Mouse (Mus musculus) activated CD4-positive, CD25-positive, alpha-beta regulatory T cell, adult 4 months (primary cell): ENCODE data around the gene Itih1. TPM values are rescaled to one million over a fixed set of nuclear protein-coding genes. Genes with fewer than 3 reads are reported as not detected.

ENCODE experiments used
- ATAC-seq: one replicate; pipeline ENCODE4 v1.8.0; 2017
- polyA plus RNA-seq, 2 experiments: library from polyadenylated mRNA; unstranded; fragments of 100-300 nt; shearing (Covaris generic); gene quantifications; one replicate each; pipeline ENCODE4 v1.2.1; 2017

Gene Itih1
- polyA plus RNA-seq, 2 experiments from 2014 or later: not detected

DNA sequence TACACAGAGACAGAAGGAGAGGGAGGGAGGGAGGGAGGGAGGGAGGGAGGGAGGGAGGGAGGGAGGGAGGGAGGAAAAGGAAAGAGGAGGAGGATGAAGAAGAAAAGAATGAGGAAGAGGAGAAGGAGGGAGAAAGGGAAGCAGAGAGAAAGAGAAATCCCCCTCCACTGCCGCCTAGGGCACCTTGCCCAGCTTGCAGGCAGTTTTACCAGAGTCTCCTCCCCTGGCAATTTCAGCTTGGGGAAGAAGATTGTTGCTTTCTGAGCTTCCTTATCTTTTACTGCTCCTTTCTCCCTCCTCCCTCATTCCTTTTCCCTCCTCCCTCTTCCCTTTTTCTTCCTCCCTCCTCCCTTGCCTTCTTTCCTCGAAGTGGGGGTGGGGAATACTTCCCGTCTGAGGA is 40.1 kb downstream of the Itih1 start:
- ATAC-seq: no peak

- no peak for ATAC-seq
Measured at GRCm38 (mm10) chr14:30902628-30903027, 40.5 kb downstream of the Itih1 start.

DNA sequence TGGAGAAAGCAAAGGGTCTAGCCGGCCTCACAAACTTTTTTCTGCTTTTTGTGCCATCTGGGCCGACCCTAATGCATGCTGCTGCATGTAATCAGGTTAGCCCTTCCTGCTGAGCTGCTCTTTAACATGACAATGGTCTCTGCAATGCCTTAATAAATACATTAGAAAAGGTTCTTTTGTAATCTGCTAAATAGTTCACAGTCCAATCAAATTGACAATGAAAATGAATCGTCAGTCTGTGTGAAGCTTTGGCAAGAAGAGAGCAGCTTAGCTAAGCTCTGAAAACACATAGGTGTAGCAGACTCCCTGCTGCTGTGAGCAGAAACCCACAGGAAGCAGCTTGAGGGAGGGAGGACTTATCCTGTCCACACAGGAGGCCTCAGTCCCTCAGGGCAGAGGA is 43.1 kb downstream of the Itih1 start:
- ATAC-seq: no peak

DNA sequence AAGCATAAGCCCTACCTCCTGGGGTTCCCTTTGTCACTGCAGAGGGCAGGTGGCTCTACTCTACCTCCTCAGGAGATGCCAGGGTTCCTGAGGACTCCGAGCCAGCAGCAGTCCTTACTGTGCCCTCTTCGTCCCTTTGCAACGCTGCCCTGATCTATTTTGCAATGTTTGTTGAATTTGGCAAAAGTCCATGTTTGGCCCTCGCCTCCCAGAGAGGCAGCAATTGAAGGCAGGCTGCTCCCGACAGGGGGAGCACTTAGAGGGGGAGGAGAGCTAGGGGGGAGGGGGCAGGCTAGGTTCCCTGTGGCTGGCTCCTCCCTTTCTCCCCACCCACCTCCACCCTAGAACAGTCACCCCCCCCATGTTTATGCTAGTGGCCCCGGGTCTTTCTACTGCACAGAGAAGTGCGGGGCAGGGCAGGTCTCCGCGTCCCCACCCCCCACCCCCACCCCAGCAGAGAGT is 54.8 kb downstream of the Itih1 start:
- no peak for ATAC-seq

- no peak for ATAC-seq
Measured at GRCm38 (mm10) chr14:30886204-30886603, 56.9 kb downstream of the Itih1 start, which contains the start of gene Itih4. Itih4 (plus strand) TSS chr14:30886476.

DNA sequence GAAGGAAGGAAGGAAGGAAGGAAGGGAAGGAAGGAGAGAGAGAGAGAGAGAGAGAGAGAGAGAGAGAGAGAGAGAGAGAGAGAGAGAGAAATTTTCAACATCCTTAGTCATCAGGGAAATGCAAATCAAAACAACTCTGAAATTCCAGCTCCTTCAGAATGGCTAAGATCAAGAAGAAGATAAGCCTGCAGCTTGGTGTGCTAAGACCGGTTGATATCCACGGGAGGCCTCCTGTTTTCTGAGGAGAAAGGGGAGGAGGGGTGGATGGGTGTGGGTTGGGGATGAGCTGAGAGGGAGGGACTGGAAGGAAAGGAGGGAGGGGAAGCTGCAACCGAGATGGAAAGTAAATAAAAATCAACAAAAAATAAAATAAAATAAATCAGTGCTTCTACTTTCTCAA is 57.8 kb downstream of the Itih1 start:
- no peak for ATAC-seq

- ATAC-seq: no peak
Measured at GRCm38 (mm10) chr14:30881718-30882108, 61.4 kb downstream of the Itih1 start.

GRCm38 (mm10) chr14:30880811-30881717 is 62.0 kb downstream of the Itih1 start:
- no peak for ATAC-seq

DNA sequence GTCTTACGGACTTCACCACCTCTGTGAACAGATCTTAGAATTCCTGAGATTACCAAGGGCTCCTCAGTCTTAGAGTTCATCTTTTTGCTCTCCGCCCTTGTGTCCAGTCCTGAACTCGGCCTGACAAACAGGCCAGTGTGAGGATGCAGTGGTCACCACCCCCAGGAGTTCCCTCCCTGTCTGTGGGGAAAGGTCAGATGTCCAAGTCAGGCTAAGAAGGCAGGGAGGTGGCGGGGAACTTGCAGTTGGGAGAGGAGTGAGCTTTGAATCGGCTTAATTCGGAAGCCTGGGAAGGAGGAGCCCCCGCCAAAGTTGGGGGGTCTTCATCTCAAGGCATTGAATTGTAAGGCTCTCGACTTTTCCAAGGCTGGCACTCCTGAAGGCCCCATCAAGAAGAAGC is 62.8 kb downstream of the Itih1 start:
- no peak for ATAC-seq

GRCm38 (mm10) chr14:30879794-30880193 is 63.3 kb downstream of the Itih1 start:
- no peak for ATAC-seq

Other genes starting within 250 kb of the Itih1 start
- 1 to 10 TPM; 6.8 to 8.3 TPM for gene Sfmbt1, start 228.4 kb downstream of the Itih1 start, polyA plus RNA-seq
- gene Tmem110, start 117.7 kb downstream of the Itih1 start, polyA plus RNA-seq: 1 to 10 TPM; 4.9 to 5.7 TPM
- gene Mustn1, start 64.1 kb downstream of the Itih1 start, polyA plus RNA-seq: 1 to 10 TPM in 1 of 2 experiments, under 1 TPM in 1; 0.68 to 1.8 TPM
- gene Itih4, start 56.8 kb downstream of the Itih1 start, polyA plus RNA-seq: not detected
- gene Itih3, start 19.5 kb downstream of the Itih1 start, polyA plus RNA-seq: not detected
- gene Nek4, start 8.1 kb upstream of the Itih1 start, polyA plus RNA-seq: 1 to 10 TPM; 4.6 to 6.6 TPM
- gene Glt8d1, start 58.1 kb upstream of the Itih1 start, polyA plus RNA-seq: 1 to 10 TPM; 4.1 to 9.7 TPM
- gene Spcs1, start 58.4 kb upstream of the Itih1 start, polyA plus RNA-seq: 100 to 1,000 TPM; 322 to 323 TPM
- gene Pbrm1, start 75.8 kb upstream of the Itih1 start, polyA plus RNA-seq: 10 to 100 TPM; 41.0 to 51.7 TPM
- 10 to 100 TPM; 61.3 to 74.2 TPM for gene Gnl3, start 75.9 kb upstream of the Itih1 start, polyA plus RNA-seq
- 100 to 1,000 TPM in 1 of 2 experiments, 10 to 100 TPM in 1; 76.4 to 122 TPM for gene Smim4, start 185.7 kb upstream of the Itih1 start, polyA plus RNA-seq
- not detected for gene Nt5dc2, start 187.8 kb upstream of the Itih1 start, polyA plus RNA-seq
- 1 to 10 TPM; 1.6 to 1.9 TPM for gene Stab1, start 225.4 kb upstream of the Itih1 start, polyA plus RNA-seq